ENCODE assay signal across 23 mouse cellular contexts in genomic region chr10:75130372-75131046, GRCm38 (mm10).
DNase-seq lines count a peak whose midpoint lies in the region; ATAC-seq and TF ChIP-seq lines count a peak whose summit lies in the region.
"Had no signal": no experiment of that assay in that cellular context is flagged by ENCODE, and none has a peak within 500 bp of the region (broad histone marks: within the 10 kb centered on the region; RNA-seq: fewer than 3 reads in every experiment).

No protein-coding gene starts in this region.

- no peak overlapping the region for H3K4me3 ChIP-seq in heart, embryonic 12.5 days
- H3K4me3 ChIP-seq in heart, adult 2 months, result no peak overlapping the region
- H3K4me3 ChIP-seq in intestine, postnatal 0 days (ENCODE audit: low read depth, low read length), result peak overlapping the region; percentile 34
- no peak overlapping the region for H3K4me3 ChIP-seq in hindbrain, embryonic 13.5 days
- H3K4me3 ChIP-seq: embryonic facial prominence, embryonic 12.5 days; limb, embryonic 13.5 days had no signal

- 0 out of 2 replicates have a peak, but pooled peaks have one; percentile 16 for ATAC-seq in heart, embryonic 12.5 days (ENCODE audit: insufficient number of reproducible peaks, low FRiP score)
- peak; percentile 27; the same call in 1 of the 2 replicates for ATAC-seq in common myeloid progenitor, adult 5-6 weeks (replicated peaks; ENCODE audit: low read depth, poor library complexity, severe bottlenecking)
- peak; percentile 85 for ATAC-seq in intestine, postnatal 0 days
- no peak for ATAC-seq in erythroblast, adult 5-6 weeks (replicated peaks; ENCODE audit: low FRiP score, poor library complexity, severe bottlenecking)
- no peak for ATAC-seq in hindbrain, embryonic 13.5 days (ENCODE audit: low FRiP score)
- ATAC-seq: CD4-positive, CD25-positive, alpha-beta regulatory T cell, adult 4 months; forebrain, embryonic 14.5 days; Patski had no signal

- no peak overlapping the region for H3K4me2 ChIP-seq in heart, embryonic 12.5 days
- peak overlapping the region; percentile 56 for H3K4me2 ChIP-seq in intestine, postnatal 0 days (replicated peaks; ENCODE audit: low read depth)
- H3K4me2 ChIP-seq in hindbrain, embryonic 13.5 days, result no peak overlapping the region
- H3K4me2 ChIP-seq: embryonic facial prominence, embryonic 12.5 days; heart, embryonic 11.5 days; hindbrain, embryonic 14.5 days; limb, embryonic 13.5 days had no signal

- no peaks in the 10 kb centered on the region for H3K27me3 ChIP-seq in heart, embryonic 12.5 days (replicated peaks)
- H3K27me3 ChIP-seq in heart, adult 2 months (ENCODE audit: control insufficient read depth, insufficient read depth, low read length), result no peaks in the 10 kb centered on the region
- H3K27me3 ChIP-seq in intestine, postnatal 0 days (replicated peaks; ENCODE audit: control insufficient read depth, insufficient read depth, low read length), result no peaks in the 10 kb centered on the region
- H3K27me3 ChIP-seq in hindbrain, embryonic 13.5 days, result no peaks in the 10 kb centered on the region
- H3K27me3 ChIP-seq: embryonic facial prominence, embryonic 12.5 days; limb, embryonic 13.5 days; Patski had no signal

- peaks cover 51% of the 10 kb centered on the region for H3K36me3 ChIP-seq in heart, embryonic 12.5 days
- H3K36me3 ChIP-seq in heart, adult 2 months (ENCODE audit: control insufficient read depth, insufficient read depth, low read length), result no peaks in the 10 kb centered on the region
- H3K36me3 ChIP-seq in intestine, postnatal 0 days (ENCODE audit: control insufficient read depth, insufficient read depth), result peaks cover 23% of the 10 kb centered on the region
- H3K36me3 ChIP-seq in hindbrain, embryonic 13.5 days, result peaks cover 64% of the 10 kb centered on the region

- H3K79me2 ChIP-seq in heart, adult 2 months (replicated peaks; ENCODE audit: control insufficient read depth, insufficient read depth, low read length), result no peaks in the 10 kb centered on the region

- TF ChIP-seq POLR2A in heart, adult 2 months (IDR thresholded peaks at IDR 0.05; ENCODE audit: insufficient read depth, low read depth, low read length), result no peak

- no peak for DNase-seq in heart, adult 2 months
- DNase-seq in kidney, postnatal 25 days, result peak; percentile 40 to 74
- no peak for DNase-seq in right cerebral cortex, postnatal 4 days
- DNase-seq: adrenal gland, adult 8-10 months; cerebellum, adult 9-10 months; gastrocnemius, postnatal 36 days; heart, postnatal 14 days; lung, postnatal 10 days; right cerebral cortex, postnatal 25 days; thymus, postnatal 25 days had no signal

- no peak overlapping the region for H3K9ac ChIP-seq in heart, embryonic 12.5 days
- no peak overlapping the region for H3K9ac ChIP-seq in heart, adult 2 months (ENCODE audit: low read depth, low read length)
- H3K9ac ChIP-seq in intestine, postnatal 0 days (ENCODE audit: low read depth, low read length), result 0 out of 2 replicates have a peak overlapping the region, but pooled peaks have one; percentile 23
- H3K9ac ChIP-seq in hindbrain, embryonic 13.5 days, result no peak overlapping the region
- H3K9ac ChIP-seq: embryonic facial prominence, embryonic 12.5 days; hindbrain, embryonic 14.5 days; limb, embryonic 13.5 days; liver, embryonic 14.5 days had no signal

- H3K9me3 ChIP-seq in heart, embryonic 12.5 days (replicated peaks), result no peaks in the 10 kb centered on the region; the same call in none of the 2 replicates
- no peaks in the 10 kb centered on the region for H3K9me3 ChIP-seq in intestine, postnatal 0 days (ENCODE audit: control insufficient read depth)
- no peaks in the 10 kb centered on the region for H3K9me3 ChIP-seq in hindbrain, embryonic 13.5 days
- H3K9me3 ChIP-seq: embryonic facial prominence, embryonic 12.5 days; limb, embryonic 13.5 days had no signal

- no peak for TF ChIP-seq CTCF in heart, adult 2 months (IDR thresholded peaks at IDR 0.05)
- no peak for TF ChIP-seq CTCF in intestine, postnatal 0 days (IDR thresholded peaks at IDR 0.05; ENCODE audit: low read depth)

- WGBS in heart, embryonic 12.5 days, result 70% methylated on average over 4 of the region's 4 CpGs
- WGBS in heart, adult 2 months, result 64% methylated on average over 4 of the region's 4 CpGs
- 48% methylated on average over 4 of the region's 4 CpGs for WGBS in intestine, postnatal 0 days
- 90% methylated on average over 4 of the region's 4 CpGs for WGBS in hindbrain, embryonic 13.5 days

- no peak for TF ChIP-seq EP300 in heart, adult 2 months (IDR thresholded peaks at IDR 0.05; ENCODE audit: insufficient read depth, low read depth, low read length)

- peaks cover 3% of the 10 kb centered on the region; the same call in 1 of the 2 replicates for H3K4me1 ChIP-seq in heart, embryonic 12.5 days (replicated peaks)
- H3K4me1 ChIP-seq in heart, adult 2 months (ENCODE audit: control insufficient read depth, insufficient read depth, low read length), result peaks cover 12% of the 10 kb centered on the region
- peaks cover 10% of the 10 kb centered on the region; the same call in 1 of the 2 replicates for H3K4me1 ChIP-seq in intestine, postnatal 0 days (replicated peaks; ENCODE audit: control insufficient read depth, insufficient read depth, low read length)
- H3K4me1 ChIP-seq in hindbrain, embryonic 13.5 days (replicated peaks), result peaks cover 10% of the 10 kb centered on the region
- H3K4me1 ChIP-seq: embryonic facial prominence, embryonic 12.5 days; limb, embryonic 13.5 days had no signal

- no peak overlapping the region for H3K27ac ChIP-seq in heart, embryonic 12.5 days (ENCODE audit: poor library complexity, severe bottlenecking)
- H3K27ac ChIP-seq in heart, adult 2 months, result no peak overlapping the region
- H3K27ac ChIP-seq in intestine, postnatal 0 days (ENCODE audit: low read depth, low read length), result peak overlapping the region; percentile 93
- no peak overlapping the region for H3K27ac ChIP-seq in hindbrain, embryonic 13.5 days
- H3K27ac ChIP-seq: embryonic facial prominence, embryonic 12.5 days; hindbrain, embryonic 14.5 days; limb, embryonic 13.5 days; liver, embryonic 14.5 days had no signal

- intact Hi-C loops in heart, adult 2 months (cut with DNase I), result loop anchor here (5.0 kb wide), 1 partner anchor 38 kb away; no protein-coding TSS in a partner anchor

Comparison
In these comparisons a context has a peak if more than half of its experiments do, and no peak if none do; other contexts are left out.
1. ATAC-seq: peak in heart, embryonic 12.5 days (single experiment), common myeloid progenitor, adult 5-6 weeks (single experiment) and intestine, postnatal 0 days (single experiment); none in erythroblast, adult 5-6 weeks (single experiment) and hindbrain, embryonic 13.5 days (single experiment).
2. DNase-seq: peak in kidney, postnatal 25 days (2 of 2); none in heart, adult 2 months (0 of 2) and right cerebral cortex, postnatal 4 days (single experiment).